Comparison of ENCODE assay signal across 33 mouse cellular contexts in the genomic region with DNA sequence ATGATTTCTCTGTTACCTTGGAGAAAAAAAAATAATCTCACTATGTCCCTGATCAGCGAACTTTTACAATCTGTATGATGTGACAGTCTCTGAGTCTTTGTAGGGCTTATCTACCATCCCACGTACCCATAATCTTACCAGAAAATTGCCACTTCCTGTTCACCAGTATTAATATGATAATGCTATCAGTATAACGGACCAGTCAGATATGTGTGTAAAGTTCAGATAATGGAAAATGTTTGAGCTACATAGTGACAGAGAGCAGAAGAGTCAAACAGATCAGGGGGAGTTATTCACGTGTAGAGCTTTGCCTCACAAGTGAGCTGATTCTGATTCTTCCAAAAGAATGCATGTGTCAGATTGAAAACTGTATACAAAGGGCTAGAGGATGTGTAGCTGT.
DNase-seq lines count a peak whose midpoint lies in the region; ATAC-seq lines count a peak whose summit lies in the region.
"Had no signal": no experiment of that assay in that cellular context is flagged by ENCODE, and none has a peak within 500 bp of the region (broad histone marks: within the 10 kb centered on the region; RNA-seq: fewer than 3 reads in every experiment).

No protein-coding gene starts in this region.

- peak; percentile 56 for ATAC-seq in liver, embryonic 11.5 days (replicated peaks; ENCODE audit: low FRiP score)
- peak; percentile 43; the same call in 1 of the 2 replicates for ATAC-seq in liver, embryonic 16.5 days (ENCODE audit: low read depth)
- ATAC-seq in frontal cortex, adult (ENCODE audit: low TSS enrichment), result no peak
- ATAC-seq: intestine, postnatal 0 days; midbrain, embryonic 15.5 days had no signal

- no peaks in the 10 kb centered on the region for H3K36me3 ChIP-seq in liver, embryonic 11.5 days (ENCODE audit: control insufficient read depth, insufficient read depth, low read length)
- no peaks in the 10 kb centered on the region for H3K36me3 ChIP-seq in liver, embryonic 16.5 days (ENCODE audit: control insufficient read depth, insufficient read depth)
- H3K36me3 ChIP-seq: embryonic facial prominence, embryonic 10.5 days; embryonic facial prominence, embryonic 15.5 days; forebrain, embryonic 12.5 days; hindbrain, embryonic 13.5 days; limb, embryonic 12.5 days; liver, embryonic 15.5 days; midbrain, embryonic 10.5 days; midbrain, embryonic 15.5 days; neural tube, embryonic 15.5 days had no signal

- H3K27ac ChIP-seq in liver, embryonic 11.5 days (ENCODE audit: low read depth, low read length), result no peak overlapping the region
- H3K27ac ChIP-seq in liver, embryonic 16.5 days (ENCODE audit: low read length), result no peak overlapping the region
- H3K27ac ChIP-seq: embryonic facial prominence, embryonic 10.5 days; embryonic facial prominence, embryonic 15.5 days; forebrain, embryonic 12.5 days; hindbrain, embryonic 13.5 days; left cerebral cortex, adult 2 months; limb, embryonic 12.5 days; liver, embryonic 15.5 days; macrophage; midbrain, embryonic 10.5 days; midbrain, embryonic 15.5 days; neural tube, embryonic 15.5 days; stomach, postnatal 0 days had no signal

- H3K4me3 ChIP-seq in liver, embryonic 11.5 days (ENCODE audit: low read depth, low read length), result no peak overlapping the region
- H3K4me3 ChIP-seq in liver, embryonic 16.5 days (ENCODE audit: low read depth, low read length), result no peak overlapping the region
- H3K4me3 ChIP-seq: embryonic facial prominence, embryonic 10.5 days; embryonic facial prominence, embryonic 15.5 days; forebrain, embryonic 12.5 days; hindbrain, embryonic 13.5 days; left cerebral cortex, adult 2 months; limb, embryonic 12.5 days; liver, embryonic 15.5 days; midbrain, embryonic 10.5 days; midbrain, embryonic 15.5 days; neural tube, embryonic 15.5 days had no signal

- H3K9ac ChIP-seq in liver, embryonic 11.5 days (ENCODE audit: low read depth, low read length), result no peak overlapping the region
- no peak overlapping the region for H3K9ac ChIP-seq in liver, embryonic 16.5 days (ENCODE audit: low read depth, low read length)
- H3K9ac ChIP-seq: embryonic facial prominence, embryonic 15.5 days; forebrain, embryonic 12.5 days; hindbrain, embryonic 13.5 days; limb, embryonic 12.5 days; liver, embryonic 15.5 days; midbrain, embryonic 15.5 days; neural tube, embryonic 15.5 days had no signal

- H3K9me3 ChIP-seq in liver, embryonic 11.5 days (ENCODE audit: control insufficient read depth, low read length), result no peaks in the 10 kb centered on the region
- no peaks in the 10 kb centered on the region for H3K9me3 ChIP-seq in liver, embryonic 16.5 days (replicated peaks; ENCODE audit: control insufficient read depth, low read length)
- H3K9me3 ChIP-seq: embryonic facial prominence, embryonic 10.5 days; embryonic facial prominence, embryonic 15.5 days; hindbrain, embryonic 13.5 days; liver, embryonic 15.5 days; midbrain, embryonic 10.5 days; midbrain, embryonic 15.5 days; neural tube, embryonic 15.5 days had no signal

- no peaks in the 10 kb centered on the region for H3K27me3 ChIP-seq in liver, embryonic 11.5 days (replicated peaks; ENCODE audit: control insufficient read depth, insufficient read depth, low read length)
- no peaks in the 10 kb centered on the region for H3K27me3 ChIP-seq in liver, embryonic 16.5 days (ENCODE audit: control insufficient read depth, insufficient read depth, low read depth, low read length)
- H3K27me3 ChIP-seq: embryonic facial prominence, embryonic 15.5 days; forebrain, embryonic 12.5 days; hindbrain, embryonic 13.5 days; limb, embryonic 12.5 days; liver, embryonic 15.5 days; midbrain, embryonic 15.5 days; neural tube, embryonic 15.5 days had no signal

- H3K4me2 ChIP-seq in liver, embryonic 11.5 days, result no peak overlapping the region
- no peak overlapping the region for H3K4me2 ChIP-seq in liver, embryonic 16.5 days (ENCODE audit: low read depth, low read length)
- H3K4me2 ChIP-seq: embryonic facial prominence, embryonic 15.5 days; forebrain, embryonic 12.5 days; heart, embryonic 11.5 days; hindbrain, embryonic 13.5 days; limb, embryonic 12.5 days; liver, embryonic 15.5 days; midbrain, embryonic 15.5 days; neural tube, embryonic 15.5 days had no signal

- H3K4me1 ChIP-seq in liver, embryonic 11.5 days (replicated peaks; ENCODE audit: control insufficient read depth, insufficient read depth, low read length), result no peaks in the 10 kb centered on the region
- no peaks in the 10 kb centered on the region for H3K4me1 ChIP-seq in liver, embryonic 16.5 days (ENCODE audit: control insufficient read depth, low read depth, low read length)
- H3K4me1 ChIP-seq: embryonic facial prominence, embryonic 10.5 days; embryonic facial prominence, embryonic 15.5 days; forebrain, embryonic 12.5 days; hindbrain, embryonic 13.5 days; limb, embryonic 12.5 days; liver, embryonic 15.5 days; midbrain, embryonic 10.5 days; midbrain, embryonic 15.5 days; neural tube, embryonic 15.5 days had no signal

- DNase-seq in liver, embryonic 11.5 days (ENCODE audit: low spot score), result no peak
- DNase-seq in liver, result no peak
- DNase-seq in c-Kit-positive CD71-positive TER-119-positive erythroid progenitor cells, embryonic 14.5 days (ENCODE audit: low spot score), result peak; percentile 2
- no peak for DNase-seq in thymus, postnatal 0 days (ENCODE audit: low spot score)
- DNase-seq in lung, postnatal 36 days, result no peak
- DNase-seq: adrenal gland, adult 8-10 months; cerebellum, adult 11-12 months; cerebellum, postnatal 10 days; gastrocnemius, postnatal 25 days; heart, adult 18-20 months; heart, postnatal 4 days; kidney, adult 9 months; kidney, postnatal 10 days; retina, postnatal 1 day; spleen, adult 18-20 months; thymus, adult 18-20 months; thymus, postnatal 36 days had no signal

- 26% methylated on average over 4 of the region's 4 CpGs for WGBS in liver, embryonic 11.5 days
- 20% methylated on average over 4 of the region's 4 CpGs for WGBS in liver, embryonic 16.5 days (ENCODE audit: insufficient replicate concordance)
